Mouse (Mus musculus) thymus, adult 2 months (tissue): ENCODE data around the gene Fbxw2.
"Not testable (repeated sequence)": the region's sequence is repeated elsewhere in the genome, so short reads cannot be mapped to it uniquely, and the experiment has no call there.

ENCODE experiments used
- CTCF ChIP-seq: fragments of 200-500 bp; IDR thresholded peaks from 2 replicates; pipeline ENCODE4 v1.5.1; 2012; ENCODE audit warnings: mild to moderate bottlenecking, control low read depth, low read length, moderate library complexity, borderline replicate concordance; ENCODE audit not compliant: control insufficient read depth, poor library complexity, insufficient read depth; ENCODE audit errors: extremely low read depth
- POLR2A ChIP-seq: fragments of 200-500 bp; IDR thresholded peaks from 2 replicates; pipeline ENCODE4 v1.6.1; 2012; ENCODE audit warnings: mild to moderate bottlenecking, low read length, control low read depth, moderate library complexity; ENCODE audit not compliant: control insufficient read depth, poor library complexity, insufficient read depth; ENCODE audit errors: extremely low read depth

- TF ChIP-seq POLR2A, CTCF: not testable (repeated sequence)
Measured at GRCm38 (mm10) chr2:34840143-34840542, 14.0 kb upstream of the Fbxw2 start.
